Mouse (Mus musculus): ENCODE measurements around the gene Atxn1.

The Atxn1 gene

DNA sequence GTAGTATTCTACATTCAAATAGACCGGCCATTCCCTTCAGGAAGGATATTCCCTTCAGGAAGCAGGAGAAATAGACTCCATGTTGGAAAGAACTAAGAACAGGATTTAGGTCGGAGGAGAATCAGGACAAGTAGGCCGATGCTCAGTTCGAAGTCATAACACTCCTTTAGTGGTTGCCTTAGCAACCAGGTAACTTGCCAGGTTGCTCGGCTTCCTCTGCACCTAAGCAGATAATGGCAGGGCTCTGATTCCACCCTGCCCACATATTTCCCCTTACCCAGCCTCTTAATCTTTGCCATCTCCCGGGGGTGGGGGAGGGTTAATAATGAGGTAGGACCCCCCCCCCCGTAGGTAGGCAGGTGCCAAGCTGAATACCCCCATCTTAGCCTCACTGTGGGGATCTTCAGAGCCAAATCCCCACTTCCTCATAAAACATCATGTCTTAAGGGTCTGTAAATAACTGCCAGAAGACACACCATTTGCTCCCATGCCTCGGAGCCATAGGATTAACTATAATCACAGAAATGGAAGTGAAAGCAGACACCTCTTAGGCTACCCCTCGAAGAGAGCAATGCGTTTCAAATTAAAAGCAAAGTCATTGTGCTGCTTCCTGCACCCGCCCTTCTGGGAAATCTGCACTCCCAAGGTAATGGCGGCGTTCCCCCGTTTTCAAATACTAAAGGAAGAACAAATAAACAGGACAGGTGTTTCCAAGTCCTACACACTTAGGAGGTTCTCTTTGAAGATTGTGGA lies 240.1 kb downstream of the Atxn1 start:
- DNase-seq (ENCODE audit: low read depth), result no peak

DNA sequence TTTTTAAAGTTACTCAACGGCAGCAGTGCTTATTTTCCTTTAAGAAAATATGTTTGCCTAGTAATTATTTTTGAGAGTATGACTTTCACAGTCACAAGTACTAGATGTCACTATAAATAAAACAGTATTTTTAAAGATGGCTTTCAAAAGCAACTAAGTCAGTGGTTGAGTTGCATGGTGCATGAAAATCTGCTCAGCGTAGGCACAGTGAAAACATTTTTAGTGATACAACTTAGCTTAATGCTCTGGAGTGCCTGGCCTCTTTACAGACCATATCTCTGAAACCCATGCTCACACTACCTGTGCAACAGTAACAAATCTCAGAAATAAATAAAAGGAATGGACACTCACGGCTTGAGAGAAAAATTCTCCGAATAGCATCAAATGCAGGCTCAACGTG lies 241.9 kb downstream of the Atxn1 start:
- DNase-seq (ENCODE audit: low read depth), result no peak

DNA sequence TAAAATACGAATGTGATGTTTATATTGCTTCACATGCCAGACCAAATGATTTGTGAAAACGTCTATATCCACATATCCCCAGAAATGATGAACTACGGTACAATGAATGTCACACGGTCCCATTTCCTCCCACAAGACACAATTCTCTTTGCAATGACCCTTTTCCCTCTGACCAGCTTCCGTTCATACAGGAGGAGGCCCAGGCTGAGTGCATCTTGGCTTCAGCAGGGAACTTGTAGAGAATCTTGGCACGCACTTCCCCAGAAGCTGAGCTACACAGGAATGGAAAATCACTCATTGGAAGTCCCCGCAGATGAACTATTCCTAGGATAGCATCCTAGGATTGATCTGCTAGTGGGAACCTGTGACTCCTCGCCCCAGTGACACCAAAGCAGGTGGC lies 243.2 kb downstream of the Atxn1 start:
- no peak for DNase-seq (ENCODE audit: low read depth)

DNA sequence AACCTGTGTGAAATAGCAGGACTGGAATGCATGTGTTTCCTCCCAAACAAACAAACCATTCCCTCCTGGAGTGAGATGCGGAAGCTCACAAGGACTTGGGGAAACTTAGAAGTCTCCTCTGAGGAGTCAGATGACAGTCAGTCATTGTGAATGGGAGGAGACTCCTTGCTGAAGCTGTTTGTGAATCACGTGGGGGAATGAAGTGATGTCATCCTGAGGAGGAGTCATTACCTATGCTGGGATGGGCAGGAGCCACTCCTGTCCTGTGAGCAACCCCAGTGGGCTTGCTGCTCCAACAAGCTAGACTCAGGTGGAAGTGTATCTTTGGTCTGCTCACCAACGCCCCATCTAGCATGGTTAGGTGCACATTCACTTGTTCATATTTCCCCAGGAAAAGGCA lies 246.0 kb downstream of the Atxn1 start:
- no peak for DNase-seq (ENCODE audit: low read depth)

DNA sequence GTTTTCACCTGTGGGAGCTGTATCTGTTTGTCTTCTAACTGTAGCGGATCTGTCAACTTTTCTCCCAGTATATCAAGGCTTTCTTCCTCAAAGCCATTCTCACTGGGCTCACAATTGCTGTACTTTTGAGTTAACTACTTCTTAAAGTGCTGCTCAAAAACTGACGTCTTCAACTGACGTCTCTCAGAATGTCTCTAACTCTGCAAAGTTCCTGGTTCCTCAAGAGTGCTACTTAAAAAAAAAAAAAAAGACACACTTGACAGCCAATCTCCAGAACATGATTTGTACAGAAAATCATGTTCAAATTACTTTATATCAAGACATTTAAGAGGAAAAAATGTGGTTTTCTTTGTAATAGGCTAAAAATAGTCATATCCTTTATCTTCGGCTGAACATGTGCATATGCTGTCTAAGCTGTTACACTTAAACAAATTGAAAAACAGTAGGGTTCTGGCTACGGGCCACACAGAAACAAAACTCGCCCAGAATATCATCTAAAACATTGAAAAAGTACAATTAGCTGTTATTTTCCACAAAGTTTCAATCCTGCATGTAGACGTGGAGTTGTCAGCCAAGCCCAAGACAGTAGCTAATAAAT lies 249.1 kb downstream of the Atxn1 start:
- no peak for DNase-seq (ENCODE audit: low read depth)

DNA sequence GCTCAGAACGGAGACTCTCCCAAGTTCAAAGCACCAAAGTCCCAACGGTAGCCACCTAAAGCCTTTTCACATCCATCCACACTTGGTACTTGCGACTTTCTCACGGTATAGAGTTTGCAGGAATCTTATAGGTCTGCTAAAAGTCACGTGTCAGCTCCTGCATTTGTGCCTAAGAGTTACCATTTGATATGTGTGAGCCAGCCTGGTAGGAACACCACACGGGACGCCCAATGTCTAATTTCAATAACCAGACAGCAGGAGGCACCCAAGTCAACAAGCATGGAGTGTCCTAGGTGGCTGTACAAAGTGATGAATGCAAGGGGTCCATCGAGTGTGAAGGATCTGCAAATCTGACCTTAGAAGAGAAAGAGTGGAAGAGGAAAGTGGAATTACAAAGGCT lies 254.8 kb downstream of the Atxn1 start:
- DNase-seq (ENCODE audit: low read depth), result no peak

DNA sequence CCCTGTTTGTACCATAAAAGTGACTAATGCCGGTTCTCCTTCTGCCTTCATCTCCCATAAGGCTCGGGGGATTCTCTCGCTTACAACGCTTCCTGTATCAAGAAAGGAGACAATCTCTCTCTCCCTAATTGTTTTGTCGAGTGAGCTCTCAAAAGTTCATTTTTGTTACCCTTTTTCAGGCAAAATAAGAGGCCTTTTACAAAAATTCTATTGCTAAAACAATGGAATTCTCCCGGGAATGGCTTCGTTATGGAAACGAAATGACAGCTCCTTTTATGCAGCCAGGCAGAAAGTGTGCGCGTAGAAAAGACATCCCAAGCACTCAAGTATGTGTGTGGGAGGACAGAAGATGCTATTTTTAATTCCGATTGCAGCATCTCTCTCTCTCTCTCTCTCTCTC lies 255.4 kb downstream of the Atxn1 start:
- DNase-seq (ENCODE audit: low read depth), result no peak

DNA sequence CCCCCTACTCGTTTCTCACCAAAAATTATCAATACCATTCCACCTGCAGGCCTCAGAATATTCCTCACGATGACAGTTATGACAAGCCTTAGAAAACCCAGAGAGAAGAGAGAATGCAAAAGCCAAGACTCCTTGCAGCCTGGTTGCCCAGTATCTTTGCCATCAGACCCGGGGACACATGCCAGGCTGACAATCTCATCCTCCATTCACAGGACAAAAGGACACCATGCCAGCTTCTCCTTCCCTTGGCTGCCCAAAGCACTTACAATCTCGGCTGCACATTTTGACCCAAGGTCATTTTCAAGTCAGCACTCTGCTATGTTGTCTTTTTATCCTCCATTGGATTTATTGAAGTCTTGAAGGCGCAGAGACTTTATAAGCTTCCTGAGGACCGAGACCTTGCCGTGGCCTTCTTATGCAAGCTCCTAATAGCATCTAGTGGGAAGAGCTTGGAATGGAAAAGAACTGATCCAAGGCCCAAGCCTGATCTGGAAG lies 263.5 kb downstream of the Atxn1 start:
- no peak for DNase-seq (ENCODE audit: low read depth)

DNA sequence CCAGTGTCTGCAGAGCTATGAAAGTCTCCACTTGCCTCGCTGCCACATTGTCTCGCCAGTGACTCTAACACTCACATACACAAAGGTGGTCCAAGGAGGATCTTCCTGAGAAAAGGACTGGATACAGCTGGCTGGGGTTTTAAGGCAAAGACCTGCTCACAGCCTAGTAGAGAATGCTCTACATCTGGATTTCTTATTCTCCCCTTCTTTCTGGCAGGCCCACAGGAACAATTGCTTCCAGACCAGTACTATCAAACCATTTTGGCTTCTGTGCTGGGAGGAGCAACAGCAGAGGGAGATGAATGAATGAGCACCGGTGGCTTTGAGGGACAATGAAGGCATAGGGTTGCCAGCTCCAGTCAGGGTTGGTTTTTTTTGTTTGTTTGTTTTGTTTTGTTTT lies 265.8 kb downstream of the Atxn1 start:
- DNase-seq (ENCODE audit: low read depth), result no peak

DNA sequence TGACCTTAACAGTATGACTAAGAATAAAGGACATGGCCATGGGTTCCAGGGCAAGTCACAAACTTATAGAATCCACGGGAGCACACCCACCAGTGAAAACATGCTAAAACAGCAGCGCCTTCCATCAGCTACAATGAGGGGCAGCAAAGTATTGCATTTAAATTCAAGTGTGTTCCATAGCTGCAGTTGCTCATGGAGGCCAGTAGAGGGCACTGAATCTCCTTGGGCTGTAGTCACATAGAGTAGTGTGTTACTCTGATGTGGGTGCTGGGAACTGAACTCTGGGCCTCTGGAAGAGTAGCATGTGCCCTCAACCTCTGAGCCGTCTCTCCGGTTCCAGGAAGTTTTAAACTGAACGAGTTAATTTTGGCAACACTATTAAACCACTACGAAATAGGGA lies 268.8 kb downstream of the Atxn1 start:
- DNase-seq (ENCODE audit: low read depth), result no peak

DNA sequence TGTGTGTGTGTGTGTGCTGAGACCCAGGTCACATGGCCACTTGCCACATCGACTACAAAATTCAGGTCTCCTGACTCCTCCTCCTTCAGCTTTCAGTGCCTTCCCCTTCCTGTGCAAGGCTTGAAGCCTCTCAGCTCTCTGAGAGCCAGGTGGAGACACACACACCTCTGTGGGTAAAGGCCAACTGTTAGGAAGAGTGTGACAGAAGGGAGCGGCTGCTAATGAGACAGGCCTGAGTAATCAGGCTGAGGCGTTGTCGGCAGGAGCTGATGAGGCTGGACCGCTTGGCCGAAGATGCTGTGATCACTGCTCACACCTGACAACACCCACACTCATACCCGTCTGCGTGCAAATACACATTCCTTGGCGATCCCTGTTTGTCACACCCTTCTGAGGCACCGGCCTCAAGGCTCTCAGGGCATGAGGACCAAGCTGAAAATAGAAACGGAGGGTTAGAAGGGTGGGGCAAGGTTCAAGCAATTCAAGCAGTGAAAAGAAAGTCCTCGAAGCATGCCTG lies 269.8 kb downstream of the Atxn1 start:
- DNase-seq (ENCODE audit: low read depth), result no peak

DNA sequence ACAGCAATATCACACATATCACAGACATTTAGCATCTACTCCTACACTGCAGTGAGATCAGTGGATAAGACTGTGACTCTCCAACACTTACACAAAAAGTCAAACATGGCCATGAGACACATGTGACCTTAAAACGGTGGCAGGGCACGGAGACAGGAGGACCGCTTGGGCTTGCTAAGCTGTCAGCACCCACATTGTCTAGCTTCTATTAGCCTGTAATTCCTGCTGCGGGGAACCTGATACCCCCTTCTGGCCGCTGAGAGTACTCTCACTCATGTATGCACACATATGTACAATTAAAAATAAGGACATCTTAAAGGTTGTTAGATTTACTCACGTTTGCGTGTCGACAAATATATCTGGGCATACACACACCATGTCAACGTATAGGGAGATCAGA lies 270.9 kb downstream of the Atxn1 start:
- DNase-seq (ENCODE audit: low read depth), result no peak

DNA sequence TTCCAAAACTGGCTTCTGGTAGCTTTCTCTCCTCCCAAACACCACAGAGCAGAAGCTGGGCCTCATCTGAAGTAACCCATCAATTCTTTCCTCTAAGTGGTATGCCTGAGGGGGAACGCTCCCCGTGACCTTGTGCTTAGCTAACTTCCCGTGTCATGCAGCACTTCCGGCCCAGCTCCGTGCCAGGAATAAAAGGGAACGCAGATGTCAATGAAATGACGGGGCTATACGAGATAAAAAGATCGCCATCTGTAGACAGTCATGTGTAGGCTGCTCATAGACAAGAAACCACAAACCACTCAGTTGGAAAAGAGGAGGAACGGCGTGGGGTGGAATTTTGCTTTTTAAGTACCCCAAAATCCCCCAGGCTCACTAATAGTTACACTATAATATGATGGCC lies 271.3 kb downstream of the Atxn1 start:
- no peak for DNase-seq (ENCODE audit: low read depth)

DNA sequence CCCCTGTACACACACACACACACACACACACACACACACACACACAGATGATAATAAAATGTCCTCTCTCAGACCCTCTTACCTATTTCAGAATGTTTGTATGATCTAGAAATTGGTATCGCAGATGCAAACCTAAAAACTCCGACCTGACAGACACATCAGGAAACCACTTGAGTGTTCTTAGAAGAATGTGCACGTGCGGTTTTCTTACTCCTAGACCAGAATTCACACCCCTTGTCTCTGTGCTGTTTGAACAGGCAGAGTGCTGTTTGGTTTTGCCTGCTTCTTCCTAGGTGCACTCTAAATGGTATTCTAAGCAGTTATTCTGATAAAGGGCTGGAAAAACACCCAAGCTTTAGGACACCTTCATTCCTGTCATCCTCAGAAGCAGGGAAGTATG lies 271.7 kb downstream of the Atxn1 start:
- DNase-seq (ENCODE audit: low read depth), result no peak

DNA sequence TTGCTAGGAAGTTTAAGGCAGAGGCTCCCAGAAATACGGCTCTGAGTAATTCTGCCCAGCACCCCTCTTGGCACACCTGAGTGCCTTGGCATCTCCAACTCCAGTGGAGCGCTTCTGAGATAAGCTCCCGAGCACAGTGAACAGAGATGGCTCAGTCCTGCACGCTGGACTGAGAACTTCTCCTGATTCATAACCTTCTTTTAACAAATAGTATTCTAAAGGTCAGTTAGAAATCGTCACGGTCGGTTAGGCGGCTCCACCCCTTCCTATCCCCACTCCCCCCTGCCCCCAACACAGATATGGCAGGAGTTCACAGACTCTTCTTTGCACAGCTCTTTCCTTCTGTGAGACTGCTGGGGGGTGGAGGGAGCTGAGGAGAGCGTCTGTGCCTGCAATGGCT lies 272.4 kb downstream of the Atxn1 start:
- DNase-seq (ENCODE audit: low read depth), result no peak

DNA sequence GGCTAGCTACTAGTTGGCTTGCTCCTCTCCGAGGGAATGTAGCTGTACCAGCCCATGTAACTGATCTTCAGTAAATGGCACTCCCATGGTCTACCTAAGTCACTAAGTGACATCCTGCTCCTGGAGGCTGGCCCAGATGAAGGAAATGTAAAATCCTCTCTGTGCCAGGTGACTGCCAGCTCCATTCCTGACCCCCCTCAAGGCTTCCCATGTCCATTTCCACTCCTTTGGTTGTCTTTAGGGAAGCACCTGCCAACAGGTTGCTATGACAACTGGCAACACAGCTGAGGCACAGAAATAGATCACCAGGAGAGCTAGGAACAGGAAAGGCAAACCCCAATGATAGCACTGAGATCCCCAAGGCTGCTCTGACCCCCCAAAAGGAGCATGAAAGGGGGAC lies 274.4 kb downstream of the Atxn1 start:
- DNase-seq (ENCODE audit: low read depth), result no peak

DNA sequence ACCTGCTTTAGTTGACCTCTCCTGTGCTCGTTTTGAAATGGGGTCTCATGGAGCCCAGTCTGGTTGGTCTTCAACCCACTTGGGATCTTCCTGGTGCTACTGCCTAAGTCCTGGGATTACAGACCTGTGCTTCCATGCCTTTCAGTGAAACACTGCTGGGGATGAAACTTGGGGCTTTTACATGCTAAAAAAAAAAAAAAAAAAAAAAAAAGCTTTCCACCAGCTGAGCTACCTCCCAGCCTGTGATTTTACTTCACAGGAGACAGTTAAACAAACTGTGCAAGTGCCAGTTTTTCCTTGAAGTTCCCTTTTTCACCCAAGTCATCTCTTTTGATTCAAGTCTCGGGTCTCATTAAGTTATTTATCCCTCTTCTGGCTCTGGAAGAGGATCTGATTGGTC lies 275.9 kb downstream of the Atxn1 start:
- DNase-seq (ENCODE audit: low read depth), result no peak

DNA sequence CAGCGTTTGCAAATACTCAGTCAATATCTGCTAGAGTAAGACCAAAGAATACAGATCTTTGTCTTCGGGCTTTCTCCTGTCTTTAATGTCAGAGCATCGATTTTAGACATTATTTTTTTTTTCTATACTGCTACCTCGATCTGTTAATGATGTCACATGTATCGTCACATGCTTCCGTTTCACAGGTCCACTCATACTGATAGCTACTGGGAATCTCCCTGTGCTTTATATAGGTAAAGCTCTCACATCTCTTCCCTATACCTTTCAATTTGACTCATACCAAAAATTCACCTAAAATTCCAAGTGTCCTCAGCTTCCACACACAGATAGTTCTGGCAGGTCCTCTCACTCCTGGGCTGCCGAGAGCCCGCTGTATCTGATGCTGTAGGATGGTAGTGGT lies 277.2 kb downstream of the Atxn1 start:
- no peak for DNase-seq (ENCODE audit: low read depth)

DNA sequence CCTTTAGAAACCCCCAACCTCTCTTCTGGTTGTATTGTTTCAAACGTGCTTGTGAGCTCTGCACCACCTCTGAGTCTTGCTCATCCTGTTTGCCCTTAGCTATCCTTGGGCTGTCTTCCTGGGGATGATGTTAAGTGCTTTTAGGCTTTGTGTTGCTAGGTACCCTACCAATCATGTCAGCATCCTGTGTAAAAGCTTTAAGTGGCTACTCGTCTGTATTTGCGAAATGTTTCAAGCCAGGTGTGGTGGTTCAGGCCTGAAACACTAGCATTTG lies 278.6 kb downstream of the Atxn1 start:
- DNase-seq (ENCODE audit: low read depth), result no peak

DNA sequence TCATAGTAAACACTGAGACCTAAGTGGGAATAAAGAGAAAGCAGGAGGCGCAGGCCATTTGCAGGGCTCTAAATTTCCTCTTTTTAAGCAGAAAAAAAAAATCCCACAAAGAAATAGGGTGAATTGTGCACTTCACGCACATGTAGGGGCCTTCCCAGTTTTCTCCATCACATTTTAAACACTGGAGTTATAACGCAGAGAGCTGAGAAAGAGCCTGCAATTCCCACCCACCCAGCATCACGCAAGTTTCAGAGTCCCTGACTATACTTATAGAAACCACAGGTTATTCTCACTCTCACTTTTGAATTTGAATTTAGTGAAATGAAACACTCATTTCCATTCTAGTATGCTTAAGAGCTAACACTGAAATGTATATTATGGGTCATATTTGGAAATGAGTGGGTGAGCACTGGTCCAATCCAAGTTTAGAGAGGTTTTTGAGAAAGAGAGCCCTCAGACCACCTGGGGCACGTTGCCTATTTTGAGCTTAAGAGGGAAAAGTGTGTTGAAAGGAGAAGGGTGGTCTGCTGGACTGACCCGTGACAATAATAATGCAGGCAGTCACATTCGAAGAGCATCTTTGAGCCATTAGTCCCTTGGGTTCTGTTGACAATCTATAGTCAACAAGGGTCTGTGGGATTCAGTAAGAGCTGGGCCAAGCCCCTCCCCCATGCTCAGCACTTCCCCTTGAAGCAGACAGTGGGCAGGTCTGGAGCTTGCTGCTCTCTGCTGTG lies 279.1 kb downstream of the Atxn1 start:
- DNase-seq (ENCODE audit: low read depth), result no peak

DNA sequence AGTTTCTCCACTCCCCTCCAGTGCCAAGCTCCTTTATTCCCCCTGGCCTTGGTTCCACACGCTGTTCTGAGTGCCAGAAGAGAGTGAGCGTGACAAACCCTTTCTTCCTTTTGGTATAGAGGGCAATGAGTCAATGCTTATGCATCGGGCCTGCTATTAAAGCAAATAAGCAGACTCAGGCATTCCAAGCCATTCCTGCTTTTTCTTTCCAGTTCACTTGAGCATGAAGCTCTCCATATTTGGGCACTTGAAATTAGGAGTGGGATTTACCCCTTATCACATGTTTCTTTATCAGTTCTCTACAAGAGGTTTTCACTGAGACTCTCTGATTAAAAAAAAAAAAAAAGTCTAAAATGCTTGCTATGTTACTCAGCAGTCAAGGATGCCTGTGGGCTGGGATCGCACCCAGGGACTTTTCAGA lies 279.9 kb downstream of the Atxn1 start:
- no peak for DNase-seq (ENCODE audit: low read depth)

DNA sequence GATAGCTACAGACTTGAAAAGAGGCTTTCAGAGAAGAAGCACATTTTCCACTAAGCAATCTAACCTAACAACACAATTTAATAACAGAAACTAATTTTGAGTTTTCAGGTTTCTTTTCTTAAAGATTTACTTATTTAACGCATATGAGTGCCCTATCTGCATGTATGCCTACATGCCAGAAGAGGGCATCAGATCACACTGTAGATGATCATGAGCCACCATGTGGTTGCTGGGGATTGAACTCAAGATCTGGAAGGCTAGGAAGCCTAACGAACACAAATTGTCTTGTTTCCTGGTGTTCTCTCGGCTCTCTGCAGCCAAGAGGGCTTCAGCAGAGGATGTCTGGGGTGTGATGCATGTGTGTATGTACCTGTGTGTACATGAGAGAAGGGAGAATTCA lies 280.8 kb downstream of the Atxn1 start:
- no peak for DNase-seq (ENCODE audit: low read depth)

DNA sequence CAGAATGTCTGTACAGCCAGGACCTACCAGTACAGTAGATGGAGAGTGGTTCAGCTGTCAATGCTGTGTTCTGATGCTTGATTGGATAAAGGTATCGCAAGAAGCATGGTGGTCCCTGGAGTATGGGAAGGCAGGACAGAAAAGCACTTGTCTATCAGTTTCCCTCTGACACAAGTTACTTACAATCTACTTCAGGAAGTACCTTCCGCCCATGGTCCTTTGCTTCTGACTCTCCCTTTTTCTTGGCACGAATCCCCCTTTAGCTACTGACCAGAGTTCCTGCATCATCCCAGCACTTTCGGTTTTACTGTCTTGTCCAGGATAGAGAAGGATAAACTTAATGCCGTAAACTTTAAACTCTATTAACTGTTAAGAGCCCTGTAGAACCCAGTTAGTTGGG lies 283.6 kb downstream of the Atxn1 start:
- DNase-seq (ENCODE audit: low read depth), result no peak

Measured in c-Kit-positive CD71-positive TER-119-negative erythroid progenitor cells, embryonic 14.5 days (primary cell).